Mouse (Mus musculus) neutrophil, adult 83 days (primary cell): Measurements from ENCODE around the gene Gm9513. TPM values are rescaled to one million over a fixed set of nuclear protein-coding genes. Genes with fewer than 3 reads are reported as not detected.

ENCODE experiments used
- total RNA-seq, 2 experiments: library from RNA; stranded (reverse); gene quantifications; one replicate each; pipeline ENCODE4 v1.2.4; 2023

The Gm9513 gene
- not detected for total RNA-seq

DNA sequence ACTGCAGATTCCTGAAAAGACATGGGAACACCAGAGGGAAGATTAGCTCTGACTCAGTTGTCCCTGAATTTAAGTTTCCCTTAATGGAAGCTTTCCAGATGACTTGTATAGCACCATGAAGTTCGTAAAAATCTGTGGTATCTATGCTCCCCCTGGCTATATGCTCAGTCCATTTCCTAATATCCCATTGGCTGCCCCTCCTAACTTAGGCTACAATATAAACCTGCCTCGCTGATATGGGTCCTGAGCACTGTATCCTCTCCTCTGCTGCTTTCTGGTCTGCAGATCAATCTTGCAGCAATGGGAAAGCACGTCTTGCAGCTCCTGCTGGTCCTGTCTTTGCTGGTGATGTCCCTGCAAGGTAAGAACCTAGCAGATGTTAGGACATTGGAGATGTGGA, at the start of gene Gm9513:
TSS of gene Gm9513 (plus strand) at position 301 of the 400 bp plus-strand sequence.

DNA sequence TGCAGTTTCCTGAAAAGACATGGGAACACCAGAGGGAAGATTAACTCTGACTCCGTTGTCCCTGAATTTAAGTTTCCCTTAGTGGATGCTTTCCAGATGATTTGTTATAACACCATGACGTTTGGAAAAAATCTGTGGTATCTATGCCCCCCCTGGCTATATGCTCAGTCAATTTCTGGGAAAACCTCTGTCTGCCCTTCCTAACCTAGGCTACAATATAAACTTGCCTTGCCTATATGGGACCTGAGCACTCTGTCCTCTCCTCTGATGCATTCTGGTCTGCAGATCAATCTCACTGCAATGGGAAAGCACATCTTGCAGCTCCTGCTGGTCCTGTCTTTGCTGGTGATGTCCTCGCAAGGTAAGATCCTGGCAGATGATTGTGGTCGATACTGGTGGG, 43.9 kb upstream of the Gm9513 start, which contains the start of gene Gm7257:
TSS of gene Gm7257 (plus strand) at position 301 of the 400 bp plus-strand sequence.

Other genes with a start within 250 kb of the Gm9513 start
- gene Gm7257, start 43.8 kb upstream of the Gm9513 start, total RNA-seq: not detected
- not detected for gene Gm5615, start 66.3 kb downstream of the Gm9513 start, total RNA-seq
- not detected for gene Gm17689, start 107.0 kb downstream of the Gm9513 start, total RNA-seq
- not detected for gene A630095E13Rik, start 167.7 kb downstream of the Gm9513 start, total RNA-seq
- gene Acrv1, start 217.6 kb downstream of the Gm9513 start, total RNA-seq: not detected